Comparison of ENCODE assay signal across 12 mouse cellular contexts in the genomic region with DNA sequence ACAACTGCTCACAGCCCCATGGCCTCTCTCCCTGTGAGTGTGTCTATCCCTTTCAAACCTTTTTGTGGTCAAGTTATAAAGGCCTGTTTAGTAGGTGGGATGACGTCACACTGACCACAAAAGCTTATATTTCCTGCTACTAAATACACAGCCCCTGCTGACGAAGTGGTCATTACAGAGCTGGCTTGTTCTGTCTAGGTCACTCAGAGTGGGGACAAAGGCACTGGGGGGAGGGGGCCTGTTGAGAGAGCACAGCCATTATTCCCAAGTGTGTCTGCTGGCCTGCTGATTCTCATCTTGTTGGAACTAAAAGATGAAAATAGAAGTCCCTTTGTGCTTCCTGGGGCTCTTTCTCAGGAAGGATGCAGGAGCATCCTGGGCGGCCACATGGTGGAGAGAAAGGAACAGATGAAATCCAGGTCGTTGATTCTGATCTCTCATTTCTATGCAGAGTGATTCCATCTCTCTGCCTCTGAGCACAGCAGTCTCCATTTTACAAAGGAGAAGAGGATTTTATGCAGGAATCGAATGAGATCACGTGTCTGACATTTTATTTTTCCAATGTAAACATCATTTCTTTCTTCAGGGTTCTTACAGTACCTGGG.
DNase-seq lines count a peak whose midpoint lies in the region; ATAC-seq lines count a peak whose summit lies in the region.
"Had no signal": no experiment of that assay in that cellular context is flagged by ENCODE, and none has a peak within 500 bp of the region (broad histone marks: within the 10 kb centered on the region; RNA-seq: fewer than 3 reads in every experiment).

No protein-coding gene starts in this region.

- H3K9me3 ChIP-seq in midbrain, embryonic 10.5 days (replicated peaks): no peaks in the 10 kb centered on the region
- no peaks in the 10 kb centered on the region for H3K9me3 ChIP-seq in midbrain, embryonic 16.5 days (replicated peaks; ENCODE audit: control insufficient read depth, low read length, poor library complexity, severe bottlenecking)
- no peaks in the 10 kb centered on the region for H3K9me3 ChIP-seq in embryonic facial prominence, embryonic 10.5 days
- no peaks in the 10 kb centered on the region for H3K9me3 ChIP-seq in hindbrain, embryonic 13.5 days
- no peaks in the 10 kb centered on the region for H3K9me3 ChIP-seq in neural tube, embryonic 12.5 days
- H3K9me3 ChIP-seq: limb, embryonic 15.5 days had no signal

- H3K27me3 ChIP-seq in midbrain, embryonic 10.5 days (ENCODE audit: low read depth, poor library complexity, severe bottlenecking): no peaks in the 10 kb centered on the region
- H3K27me3 ChIP-seq in midbrain, embryonic 16.5 days (ENCODE audit: control insufficient read depth, insufficient read depth, low read depth, low read length): no peaks in the 10 kb centered on the region
- H3K27me3 ChIP-seq in embryonic facial prominence, embryonic 10.5 days (replicated peaks; ENCODE audit: low read depth, poor library complexity, severe bottlenecking): peaks cover 3% of the 10 kb centered on the region; the same call in 1 of the 2 replicates
- H3K27me3 ChIP-seq in hindbrain, embryonic 13.5 days: no peaks in the 10 kb centered on the region
- H3K27me3 ChIP-seq in neural tube, embryonic 12.5 days (replicated peaks): no peaks in the 10 kb centered on the region
- H3K27me3 ChIP-seq: limb, embryonic 15.5 days had no signal

- H3K4me2 ChIP-seq in midbrain, embryonic 16.5 days (ENCODE audit: low read length): no peak overlapping the region
- H3K4me2 ChIP-seq in hindbrain, embryonic 13.5 days: no peak overlapping the region
- H3K4me2 ChIP-seq in neural tube, embryonic 12.5 days (replicated peaks): no peak overlapping the region
- H3K4me2 ChIP-seq: limb, embryonic 15.5 days had no signal

- no peak for ATAC-seq in midbrain, embryonic 16.5 days
- ATAC-seq in hindbrain, embryonic 13.5 days (ENCODE audit: low FRiP score): peak; percentile 63; the same call in 1 of the 2 replicates
- ATAC-seq in neural tube, embryonic 12.5 days (ENCODE audit: low FRiP score, low read depth): peak; percentile 91

- no peaks in the 10 kb centered on the region for H3K36me3 ChIP-seq in midbrain, embryonic 10.5 days
- no peaks in the 10 kb centered on the region for H3K36me3 ChIP-seq in midbrain, embryonic 16.5 days (ENCODE audit: control insufficient read depth, insufficient read depth, low read length)
- H3K36me3 ChIP-seq in embryonic facial prominence, embryonic 10.5 days (replicated peaks): no peaks in the 10 kb centered on the region
- H3K36me3 ChIP-seq in hindbrain, embryonic 13.5 days: no peaks in the 10 kb centered on the region
- no peaks in the 10 kb centered on the region for H3K36me3 ChIP-seq in neural tube, embryonic 12.5 days
- H3K36me3 ChIP-seq: limb, embryonic 15.5 days had no signal

- 42% methylated on average over 6 of the region's 6 CpGs for WGBS in midbrain, embryonic 10.5 days
- WGBS in midbrain, embryonic 16.5 days: 15% methylated on average over 6 of the region's 6 CpGs
- 39% methylated on average over 6 of the region's 6 CpGs for WGBS in embryonic facial prominence, embryonic 10.5 days
- WGBS in hindbrain, embryonic 13.5 days: 24% methylated on average over 6 of the region's 6 CpGs
- 29% methylated on average over 6 of the region's 6 CpGs for WGBS in neural tube, embryonic 12.5 days

- H3K4me1 ChIP-seq in midbrain, embryonic 10.5 days: peaks cover 30% of the 10 kb centered on the region
- H3K4me1 ChIP-seq in midbrain, embryonic 16.5 days (ENCODE audit: control insufficient read depth, insufficient read depth, low read length): no peaks in the 10 kb centered on the region
- peaks cover 19% of the 10 kb centered on the region for H3K4me1 ChIP-seq in embryonic facial prominence, embryonic 10.5 days
- H3K4me1 ChIP-seq in hindbrain, embryonic 13.5 days (replicated peaks): peaks cover 6% of the 10 kb centered on the region
- H3K4me1 ChIP-seq in neural tube, embryonic 12.5 days: peaks cover 4% of the 10 kb centered on the region; the same call in 1 of the 2 replicates

- no peak overlapping the region for H3K4me3 ChIP-seq in midbrain, embryonic 10.5 days
- no peak overlapping the region for H3K4me3 ChIP-seq in midbrain, embryonic 16.5 days (ENCODE audit: low read depth, low read length)
- H3K4me3 ChIP-seq in embryonic facial prominence, embryonic 10.5 days: no peak overlapping the region
- no peak overlapping the region for H3K4me3 ChIP-seq in hindbrain, embryonic 13.5 days
- no peak overlapping the region for H3K4me3 ChIP-seq in neural tube, embryonic 12.5 days
- H3K4me3 ChIP-seq: limb, embryonic 15.5 days had no signal

- peak; percentile 57 for DNase-seq in midbrain, embryonic 10.5 days (ENCODE audit: low spot score)
- peak; percentile 57 for DNase-seq in embryonic facial prominence, embryonic 10.5 days (ENCODE audit: low spot score)
- no peak for DNase-seq in ovary, postnatal 36 days (ENCODE audit: low spot score)
- no peak for DNase-seq in frontal cortex, postnatal 14 days (ENCODE audit: low spot score in 2 of 2)
- no peak for DNase-seq in ovary, postnatal 10 days (ENCODE audit: low spot score)
- DNase-seq: heart, adult 18-20 months; layer of hippocampus, adult 9-11 months; right cerebral cortex, adult 18-20 months had no signal

- H3K9ac ChIP-seq in midbrain, embryonic 16.5 days (ENCODE audit: low read depth, low read length): no peak overlapping the region
- H3K9ac ChIP-seq in hindbrain, embryonic 13.5 days: no peak overlapping the region
- H3K9ac ChIP-seq in neural tube, embryonic 12.5 days: no peak overlapping the region
- H3K9ac ChIP-seq: limb, embryonic 15.5 days had no signal

- peak overlapping the region; percentile 81 for H3K27ac ChIP-seq in midbrain, embryonic 10.5 days (replicated peaks)
- H3K27ac ChIP-seq in midbrain, embryonic 16.5 days (ENCODE audit: low read length): no peak overlapping the region
- peak overlapping the region; percentile 45 for H3K27ac ChIP-seq in embryonic facial prominence, embryonic 10.5 days (replicated peaks)
- peak overlapping the region; percentile 19; the same call in 1 of the 2 replicates for H3K27ac ChIP-seq in hindbrain, embryonic 13.5 days
- no peak overlapping the region for H3K27ac ChIP-seq in neural tube, embryonic 12.5 days
- H3K27ac ChIP-seq: limb, embryonic 15.5 days had no signal

Comparison
In these comparisons a context has a peak if more than half of its experiments do, and no peak if none do; other contexts are left out.
1. H3K27ac ChIP-seq: peak in midbrain, embryonic 10.5 days (single experiment), embryonic facial prominence, embryonic 10.5 days (single experiment) and hindbrain, embryonic 13.5 days (single experiment); none in midbrain, embryonic 16.5 days (single experiment) and neural tube, embryonic 12.5 days (single experiment).
2. DNase-seq: peak in midbrain, embryonic 10.5 days (single experiment) and embryonic facial prominence, embryonic 10.5 days (single experiment); none in ovary, postnatal 36 days (single experiment), frontal cortex, postnatal 14 days (0 of 2) and ovary, postnatal 10 days (single experiment).